In genomic region chr12:82772215-82772614, GRCm38 (mm10) we compare ENCODE assay signal across 20 mouse cellular contexts.
DNase-seq lines count a peak whose midpoint lies in the region; ATAC-seq and TF ChIP-seq lines count a peak whose summit lies in the region.
"Had no signal": no experiment of that assay in that cellular context is flagged by ENCODE, and none has a peak within 500 bp of the region (broad histone marks: within the 10 kb centered on the region; RNA-seq: fewer than 3 reads in every experiment).

No protein-coding gene starts in this region.

- 100% methylated on average over 2 of the region's 2 CpGs for WGBS in hindbrain, postnatal 0 days
- 91% methylated on average over 2 of the region's 2 CpGs for WGBS in hindbrain, embryonic 11.5 days
- 98% methylated on average over 2 of the region's 2 CpGs for WGBS in liver, adult 2 months
- WGBS in liver, embryonic 12.5 days (ENCODE audit: insufficient replicate concordance), result 73% methylated on average over 2 of the region's 2 CpGs
- WGBS in midbrain, postnatal 0 days, result 97% methylated on average over 2 of the region's 2 CpGs
- WGBS in midbrain, embryonic 11.5 days, result 98% methylated on average over 2 of the region's 2 CpGs

- no peak for TF ChIP-seq POLR2A in liver, adult 2 months (IDR thresholded peaks at IDR 0.05; ENCODE audit: extremely low read depth, insufficient read depth, low read length)
- TF ChIP-seq POLR2A in brain, embryonic 14.5 days (IDR thresholded peaks at IDR 0.05; ENCODE audit: borderline replicate concordance, extremely low read depth, insufficient read depth, insufficient read length, poor library complexity, severe bottlenecking), result no peak

- peak; percentile 23; the same call in 1 of the 2 replicates for TF ChIP-seq CTCF in hindbrain, postnatal 0 days (IDR thresholded peaks at IDR 0.05; ENCODE audit: low read depth)
- peak; percentile 37; the same call in 1 of the 2 replicates for TF ChIP-seq CTCF in liver, adult 2 months (IDR thresholded peaks at IDR 0.05; ENCODE audit: low read depth, low read length)
- peak; percentile 36; the same call in 1 of the 2 replicates for TF ChIP-seq CTCF in midbrain, postnatal 0 days (IDR thresholded peaks at IDR 0.05)
- TF ChIP-seq CTCF in brain, embryonic 14.5 days (IDR thresholded peaks at IDR 0.05; ENCODE audit: borderline replicate concordance, extremely low read depth, insufficient read depth, insufficient read length), result peak; percentile 10; the same call in 1 of the 2 replicates

- no peaks in the 10 kb centered on the region for H3K9me3 ChIP-seq in hindbrain, postnatal 0 days (ENCODE audit: low read length)
- H3K9me3 ChIP-seq in hindbrain, embryonic 11.5 days (ENCODE audit: control insufficient read depth, low read length), result no peaks in the 10 kb centered on the region
- H3K9me3 ChIP-seq in liver, embryonic 12.5 days (replicated peaks), result no peaks in the 10 kb centered on the region
- no peaks in the 10 kb centered on the region for H3K9me3 ChIP-seq in midbrain, postnatal 0 days (ENCODE audit: low read length)
- no peaks in the 10 kb centered on the region for H3K9me3 ChIP-seq in midbrain, embryonic 11.5 days (ENCODE audit: control insufficient read depth, low read length)
- H3K9me3 ChIP-seq: forebrain, embryonic 13.5 days; hindbrain, embryonic 15.5 days; intestine, embryonic 15.5 days; limb, embryonic 12.5 days; stomach, embryonic 15.5 days had no signal

- no peak for ATAC-seq in hindbrain, postnatal 0 days
- ATAC-seq in hindbrain, embryonic 11.5 days (ENCODE audit: low FRiP score), result no peak
- no peak for ATAC-seq in liver, embryonic 12.5 days
- ATAC-seq in midbrain, postnatal 0 days (ENCODE audit: low FRiP score), result no peak
- ATAC-seq in midbrain, embryonic 11.5 days (ENCODE audit: low FRiP score), result no peak
- ATAC-seq: forebrain, embryonic 13.5 days; intestine, embryonic 15.5 days; midbrain, embryonic 16.5 days had no signal

- H3K4me2 ChIP-seq in hindbrain, postnatal 0 days (ENCODE audit: low read depth, low read length), result no peak overlapping the region
- H3K4me2 ChIP-seq in hindbrain, embryonic 11.5 days (replicated peaks; ENCODE audit: low read depth, low read length), result no peak overlapping the region
- no peak overlapping the region for H3K4me2 ChIP-seq in liver, embryonic 12.5 days
- H3K4me2 ChIP-seq in midbrain, postnatal 0 days (ENCODE audit: low read depth, low read length, poor library complexity, severe bottlenecking), result no peak overlapping the region
- H3K4me2 ChIP-seq in midbrain, embryonic 11.5 days, result no peak overlapping the region
- H3K4me2 ChIP-seq: forebrain, embryonic 13.5 days; hindbrain, embryonic 15.5 days; intestine, embryonic 15.5 days; limb, embryonic 12.5 days; stomach, embryonic 15.5 days had no signal

- H3K36me3 ChIP-seq in hindbrain, postnatal 0 days (ENCODE audit: insufficient read depth, low read length), result no peaks in the 10 kb centered on the region
- no peaks in the 10 kb centered on the region for H3K36me3 ChIP-seq in hindbrain, embryonic 11.5 days (ENCODE audit: control insufficient read depth, insufficient read depth, low read length)
- H3K36me3 ChIP-seq in liver, adult 2 months (ENCODE audit: control insufficient read depth, insufficient read depth, low read length), result no peaks in the 10 kb centered on the region
- no peaks in the 10 kb centered on the region for H3K36me3 ChIP-seq in liver, embryonic 12.5 days
- no peaks in the 10 kb centered on the region for H3K36me3 ChIP-seq in midbrain, postnatal 0 days (ENCODE audit: insufficient read depth, low read length)
- H3K36me3 ChIP-seq in midbrain, embryonic 11.5 days (ENCODE audit: control insufficient read depth, insufficient read depth, low read length), result no peaks in the 10 kb centered on the region
- H3K36me3 ChIP-seq: hindbrain, embryonic 15.5 days; intestine, embryonic 15.5 days; limb, embryonic 12.5 days; stomach, embryonic 15.5 days had no signal

- no peak overlapping the region for H3K4me3 ChIP-seq in hindbrain, postnatal 0 days (ENCODE audit: low read length)
- H3K4me3 ChIP-seq in hindbrain, embryonic 11.5 days (ENCODE audit: low read depth, low read length), result no peak overlapping the region
- no peak overlapping the region for H3K4me3 ChIP-seq in liver, adult 2 months (ENCODE audit: insufficient read depth, low read depth, low read length)
- H3K4me3 ChIP-seq in liver, embryonic 12.5 days, result no peak overlapping the region
- no peak overlapping the region for H3K4me3 ChIP-seq in midbrain, postnatal 0 days (ENCODE audit: low read depth, low read length)
- no peak overlapping the region for H3K4me3 ChIP-seq in midbrain, embryonic 11.5 days (ENCODE audit: low read depth, low read length)
- H3K4me3 ChIP-seq: forebrain, embryonic 13.5 days; hindbrain, embryonic 15.5 days; intestine, embryonic 15.5 days; limb, embryonic 12.5 days; stomach, embryonic 15.5 days had no signal

- no peaks in the 10 kb centered on the region for H3K27me3 ChIP-seq in hindbrain, postnatal 0 days (ENCODE audit: insufficient read depth, low read length)
- no peaks in the 10 kb centered on the region for H3K27me3 ChIP-seq in hindbrain, embryonic 11.5 days (ENCODE audit: control insufficient read depth, insufficient read depth, low read length)
- H3K27me3 ChIP-seq in liver, adult 2 months (ENCODE audit: control insufficient read depth, insufficient read depth, low read length), result no peaks in the 10 kb centered on the region
- H3K27me3 ChIP-seq in liver, embryonic 12.5 days (replicated peaks), result no peaks in the 10 kb centered on the region
- H3K27me3 ChIP-seq in midbrain, postnatal 0 days (ENCODE audit: insufficient read depth, low read length), result no peaks in the 10 kb centered on the region
- H3K27me3 ChIP-seq in midbrain, embryonic 11.5 days (ENCODE audit: control insufficient read depth, insufficient read depth, low read length), result no peaks in the 10 kb centered on the region
- H3K27me3 ChIP-seq: forebrain, embryonic 13.5 days; hindbrain, embryonic 15.5 days; intestine, embryonic 15.5 days; limb, embryonic 12.5 days; stomach, embryonic 15.5 days had no signal

- H3K27ac ChIP-seq in hindbrain, postnatal 0 days, result no peak overlapping the region
- no peak overlapping the region for H3K27ac ChIP-seq in hindbrain, embryonic 11.5 days (ENCODE audit: low read depth, low read length)
- no peak overlapping the region for H3K27ac ChIP-seq in liver, adult 2 months (replicated peaks; ENCODE audit: insufficient read depth, low read depth, low read length)
- no peak overlapping the region for H3K27ac ChIP-seq in liver, embryonic 12.5 days
- no peak overlapping the region for H3K27ac ChIP-seq in midbrain, postnatal 0 days (ENCODE audit: low read depth, low read length)
- H3K27ac ChIP-seq in midbrain, embryonic 11.5 days (ENCODE audit: low read depth, low read length), result no peak overlapping the region
- H3K27ac ChIP-seq: forebrain, embryonic 13.5 days; hindbrain, embryonic 15.5 days; intestine, embryonic 15.5 days; limb, embryonic 12.5 days; macrophage; stomach, embryonic 15.5 days had no signal

- H3K9ac ChIP-seq in hindbrain, postnatal 0 days (replicated peaks; ENCODE audit: low read length), result no peak overlapping the region
- H3K9ac ChIP-seq in hindbrain, embryonic 11.5 days (ENCODE audit: low read depth, low read length), result no peak overlapping the region
- no peak overlapping the region for H3K9ac ChIP-seq in liver, adult 2 months (ENCODE audit: low read depth, low read length)
- no peak overlapping the region for H3K9ac ChIP-seq in liver, embryonic 12.5 days
- no peak overlapping the region for H3K9ac ChIP-seq in midbrain, postnatal 0 days (replicated peaks; ENCODE audit: low read length, poor library complexity, severe bottlenecking)
- H3K9ac ChIP-seq in midbrain, embryonic 11.5 days (ENCODE audit: low read length), result no peak overlapping the region
- H3K9ac ChIP-seq: forebrain, embryonic 13.5 days; hindbrain, embryonic 15.5 days; intestine, embryonic 15.5 days; limb, embryonic 12.5 days; stomach, embryonic 15.5 days had no signal

- no peaks in the 10 kb centered on the region for H3K79me2 ChIP-seq in liver, adult 2 months (ENCODE audit: control insufficient read depth, insufficient read depth, low read length)

- no peak for DNase-seq in hindbrain, postnatal 0 days (ENCODE audit: low spot score)
- DNase-seq in hindbrain, embryonic 11.5 days (ENCODE audit: low spot score), result no peak
- DNase-seq in liver, adult 2 months (ENCODE audit: extremely low read depth, low read depth, low spot score), result peak; percentile 4
- no peak for DNase-seq in midbrain, postnatal 0 days (ENCODE audit: low spot score)
- no peak for DNase-seq in midbrain, embryonic 11.5 days (ENCODE audit: low spot score, missing footprints)
- DNase-seq in brain, embryonic 14.5 days (ENCODE audit: low read depth), result no peak
- no peak for DNase-seq in adrenal gland, adult 18-20 months (ENCODE audit: low spot score in 2 of 2)
- DNase-seq: adrenal gland, postnatal 25 days; cerebellum, adult 9-10 months; heart, postnatal 4 days; kidney, postnatal 10 days; thymus, adult 18-20 months had no signal

- H3K4me1 ChIP-seq in hindbrain, postnatal 0 days (ENCODE audit: insufficient read depth, low read length), result no peaks in the 10 kb centered on the region
- no peaks in the 10 kb centered on the region for H3K4me1 ChIP-seq in hindbrain, embryonic 11.5 days (replicated peaks; ENCODE audit: control insufficient read depth, insufficient read depth, low read length)
- no peaks in the 10 kb centered on the region for H3K4me1 ChIP-seq in liver, adult 2 months (ENCODE audit: control insufficient read depth, insufficient read depth, low read length)
- no peaks in the 10 kb centered on the region for H3K4me1 ChIP-seq in liver, embryonic 12.5 days
- no peaks in the 10 kb centered on the region for H3K4me1 ChIP-seq in midbrain, postnatal 0 days (ENCODE audit: insufficient read depth, low read length)
- no peaks in the 10 kb centered on the region for H3K4me1 ChIP-seq in midbrain, embryonic 11.5 days (ENCODE audit: control insufficient read depth, insufficient read depth, low read length)
- H3K4me1 ChIP-seq: forebrain, embryonic 13.5 days; hindbrain, embryonic 15.5 days; intestine, embryonic 15.5 days; limb, embryonic 12.5 days; stomach, embryonic 15.5 days had no signal
